Comparison of ENCODE assay signal across 13 mouse cellular contexts in the genomic region with DNA sequence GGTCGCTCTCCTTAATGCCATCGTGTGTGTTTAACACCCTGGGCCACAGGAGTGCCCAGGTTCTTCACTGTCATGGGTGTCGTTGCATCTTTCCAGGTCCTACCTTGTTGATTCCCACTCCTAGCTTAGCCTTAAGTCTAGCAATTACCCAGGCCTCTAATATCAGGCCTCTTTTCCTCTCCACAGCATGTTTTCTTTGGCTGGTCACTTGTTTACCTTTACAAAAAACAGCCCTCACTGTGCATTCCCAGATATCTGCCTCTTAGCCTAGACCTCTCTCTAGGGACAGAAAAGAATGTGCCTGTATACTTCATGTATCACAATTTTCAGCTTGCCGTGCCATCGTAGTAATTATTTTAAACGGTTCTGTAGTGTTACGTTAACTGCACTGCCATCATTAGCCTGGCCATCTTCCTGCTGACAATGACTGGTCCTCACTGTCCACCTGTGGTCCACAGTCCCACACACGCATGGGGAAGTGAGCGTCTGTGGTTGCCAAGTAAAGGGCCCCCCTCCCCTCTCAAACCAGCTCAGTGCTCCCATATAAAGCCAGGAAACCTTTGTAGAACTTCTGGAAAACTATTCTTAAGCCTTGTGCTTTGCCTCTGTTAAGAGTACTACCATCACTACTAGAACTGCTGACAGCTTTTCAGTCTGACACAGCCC.
DNase-seq lines count a peak whose midpoint lies in the region; ATAC-seq lines count a peak whose summit lies in the region.
"Had no signal": no experiment of that assay in that cellular context is flagged by ENCODE, and none has a peak within 500 bp of the region (broad histone marks: within the 10 kb centered on the region; RNA-seq: fewer than 3 reads in every experiment).

No protein-coding gene starts in this region.

- H3K36me3 ChIP-seq in heart, embryonic 12.5 days, result peaks cover 12% of the 10 kb centered on the region
- H3K36me3 ChIP-seq in megakaryocyte, embryonic 14.5 days (replicated peaks; ENCODE audit: low read length), result peaks cover 40% of the 10 kb centered on the region
- peaks cover 13% of the 10 kb centered on the region for H3K36me3 ChIP-seq in limb, embryonic 15.5 days

- H3K4me3 ChIP-seq in heart, embryonic 12.5 days, result no peak overlapping the region
- peak overlapping the region; percentile 80 for H3K4me3 ChIP-seq in megakaryocyte, embryonic 14.5 days (replicated peaks)
- H3K4me3 ChIP-seq in limb, embryonic 15.5 days, result no peak overlapping the region
- H3K4me3 ChIP-seq: myocyte had no signal

- no peaks in the 10 kb centered on the region for H3K9me3 ChIP-seq in heart, embryonic 12.5 days (replicated peaks)
- no peaks in the 10 kb centered on the region for H3K9me3 ChIP-seq in megakaryocyte, embryonic 14.5 days
- no peaks in the 10 kb centered on the region for H3K9me3 ChIP-seq in limb, embryonic 15.5 days

- H3K9ac ChIP-seq in heart, embryonic 12.5 days, result peak overlapping the region; percentile 59; the same call in 1 of the 2 replicates
- H3K9ac ChIP-seq in limb, embryonic 15.5 days, result no peak overlapping the region

- H3K4me1 ChIP-seq in heart, embryonic 12.5 days (replicated peaks), result peaks cover 34% of the 10 kb centered on the region
- H3K4me1 ChIP-seq in megakaryocyte, embryonic 14.5 days, result peaks cover 41% of the 10 kb centered on the region
- H3K4me1 ChIP-seq in limb, embryonic 15.5 days, result peaks cover 17% of the 10 kb centered on the region

- no peak for DNase-seq in heart, adult 11 months
- DNase-seq in adrenal gland, postnatal 36 days, result no peak
- DNase-seq in lung, postnatal 14 days, result no peak
- DNase-seq: lung, adult 2 months; right cerebral cortex, adult 18-20 months had no signal

- ATAC-seq in heart, embryonic 12.5 days (ENCODE audit: insufficient number of reproducible peaks, low FRiP score), result peak; percentile 78
- no peak for ATAC-seq in megakaryocyte, adult 5-6 weeks (ENCODE audit: poor library complexity, severe bottlenecking)
- no peak for ATAC-seq in limb, embryonic 15.5 days (ENCODE audit: insufficient number of reproducible peaks, low FRiP score, low TSS enrichment, low read depth)
- no peak for ATAC-seq in frontal cortex, adult (ENCODE audit: low TSS enrichment)
- ATAC-seq: CD4-positive, CD25-positive, alpha-beta regulatory T cell, adult 4 months; intestine, embryonic 16.5 days had no signal

- peak overlapping the region; percentile 93 for H3K27ac ChIP-seq in heart, embryonic 12.5 days (ENCODE audit: poor library complexity, severe bottlenecking)
- H3K27ac ChIP-seq in limb, embryonic 15.5 days, result 0 out of 2 replicates have a peak overlapping the region, but pooled peaks have one; percentile 24

- 53% methylated on average over 9 of the region's 9 CpGs for WGBS in heart, embryonic 12.5 days
- WGBS in limb, embryonic 15.5 days, result 64% methylated on average over 9 of the region's 9 CpGs

- no peaks in the 10 kb centered on the region for H3K27me3 ChIP-seq in heart, embryonic 12.5 days (replicated peaks)
- H3K27me3 ChIP-seq in megakaryocyte, embryonic 14.5 days (replicated peaks), result no peaks in the 10 kb centered on the region
- no peaks in the 10 kb centered on the region for H3K27me3 ChIP-seq in limb, embryonic 15.5 days

- H3K4me2 ChIP-seq in heart, embryonic 12.5 days, result peak overlapping the region; percentile 45
- no peak overlapping the region for H3K4me2 ChIP-seq in limb, embryonic 15.5 days
